Mouse (Mus musculus) heart, adult 2 months (tissue): ENCODE results near the gene Padi1. TPM values are rescaled to one million over a fixed set of nuclear protein-coding genes. Genes with fewer than 3 reads are reported as not detected.

ENCODE experiments used
- DNase-seq, 2 experiments: peaks; one replicate each; pipeline ENCODE4 v3.0.0; 2021
- H3K27ac ChIP-seq: fragments of 200-600 bp; 2 replicates; pipeline ENCODE4 v1.8.1; 2022
- H3K27me3 ChIP-seq: fragments of 200-500 bp; 2 replicates; pipeline ENCODE4 v1.6.1; 2012; ENCODE audit warnings: mild to moderate bottlenecking, low read length, inconsistent platforms, mixed read lengths; ENCODE audit not compliant: control insufficient read depth, insufficient read depth
- H3K36me3 ChIP-seq: fragments of 200-500 bp; 2 replicates; pipeline ENCODE4 v1.6.1; 2012; ENCODE audit warnings: low read length, inconsistent platforms; ENCODE audit not compliant: control insufficient read depth, insufficient read depth
- H3K4me1 ChIP-seq: fragments of 200-500 bp; 2 replicates; pipeline ENCODE4 v1.6.1; 2011; ENCODE audit warnings: low read length; ENCODE audit not compliant: control insufficient read depth, insufficient read depth
- H3K4me3 ChIP-seq: fragments of 200-600 bp; 2 replicates; pipeline ENCODE4 v1.8.1; 2022
- H3K79me2 ChIP-seq: fragments of 200-500 bp; replicated peaks from 2 replicates; pipeline ENCODE4 v1.6.1; 2012; ENCODE audit warnings: mild to moderate bottlenecking, inconsistent platforms, low read length, moderate library complexity, mixed read lengths; ENCODE audit not compliant: control insufficient read depth, insufficient read depth
- H3K9ac ChIP-seq: fragments of 200-500 bp; 2 replicates; pipeline ENCODE4 v1.6.1; 2012; ENCODE audit warnings: low read depth, mild to moderate bottlenecking, control low read depth, inconsistent platforms, low read length, mixed read lengths
- CTCF ChIP-seq: fragments of 200-600 bp; IDR thresholded peaks from 2 replicates; pipeline ENCODE4 v1.8.1; 2022; ENCODE audit warnings: antibody characterized with exemption, mild to moderate bottlenecking, moderate library complexity
- EP300 ChIP-seq: fragments of 200-500 bp; IDR thresholded peaks from 2 replicates; pipeline ENCODE4 v1.6.1; 2011; ENCODE audit warnings: low read depth, low read length, control low read depth; ENCODE audit not compliant: insufficient read depth
- POLR2A ChIP-seq: fragments of 200-500 bp; IDR thresholded peaks from 2 replicates; pipeline ENCODE4 v1.6.1; 2011; ENCODE audit warnings: mild to moderate bottlenecking, low read depth, low read length, control low read depth; ENCODE audit not compliant: insufficient read depth
- WGBS: fragments of 180-500 bp; shearing (Covaris S2); methylation state at CpG from one replicate; pipeline ENCODE4 v1.1.7; 2018; 5-methylcytosine and 5-hydroxymethylcytosine counted together
- intact Hi-C: fragments of 180-260 bp; cut with DNase I; formaldehyde crosslinking; loops from one replicate; pipeline ENCODE4 v1.15.1; 2025
- polyA plus RNA-seq: library from polyadenylated mRNA; depleted of rRNA; stranded (reverse); fragments of >200 nt; gene quantifications from 2 replicates; pipeline ENCODE4 v1.2.3, GENCODE M21; 2012
- total RNA-seq, 2 experiments: library from RNA; stranded (reverse); gene quantifications; 2 replicates each; pipeline ENCODE4 v1.2.3; 2021

Padi1 gene
- total and polyA plus RNA-seq, 3 experiments = 0.47 TPM; not detected in 2

GRCm38 (mm10) chr4:140813358-140814185 lies 32.0 kb downstream of the Padi1 start:
- 45% methylated on average over 13 of the region's 13 CpGs for WGBS
- Histone ChIP-seq H3K27me3 (peaks cover 1% of the 10 kb centered on the region; the same call in 1 of the 2 replicates), H3K4me3 (no peak overlapping the region), H3K4me1 (no peaks in the 10 kb centered on the region), H3K79me2 (no peaks in the 10 kb centered on the region), H3K9ac (no peak overlapping the region), H3K36me3 (no peaks in the 10 kb centered on the region), H3K27ac (no peak overlapping the region)
- no peak for DNase-seq
- intact Hi-C loops = no loop called here
- TF ChIP-seq EP300 = no peak
- no peak for TF ChIP-seq CTCF
- no peak for TF ChIP-seq POLR2A

- intact Hi-C loops = no loop called here
- Histone ChIP-seq H3K27ac (no peak overlapping the region), H3K27me3 (peaks cover 1% of the 10 kb centered on the region; the same call in 1 of the 2 replicates), H3K9ac (no peak overlapping the region), H3K79me2 (no peaks in the 10 kb centered on the region), H3K4me3 (no peak overlapping the region), H3K36me3 (no peaks in the 10 kb centered on the region), H3K4me1 (no peaks in the 10 kb centered on the region)
- peak in 1 of 2 experiments; percentile 27 for DNase-seq
- WGBS = 21% methylated on average over 9 of the region's 14 CpGs
- TF ChIP-seq EP300 = no peak
- TF ChIP-seq CTCF = no peak
- TF ChIP-seq POLR2A = no peak
Measured at GRCm38 (mm10) chr4:140812609-140813008, 33.0 kb downstream of the Padi1 start.

- H3K4me1 ChIP-seq = no peaks in the 10 kb centered on the region
Measured at GRCm38 (mm10) chr4:140812191-140812590, 33.4 kb downstream of the Padi1 start.

GRCm38 (mm10) chr4:140810458-140811260 lies 34.9 kb downstream of the Padi1 start, which contains the start of gene Padi3:
Gene Padi3 (minus strand): TSS chr4:140810648.
- no peak for DNase-seq
- no peak within 1 kb of the TSS for H3K4me3 ChIP-seq
- no peaks in the 10 kb centered on the region for H3K27me3 ChIP-seq
- 83% methylated on average over 14 of the region's 16 CpGs for WGBS
- H3K79me2 ChIP-seq = no peaks in the 10 kb centered on the region
- H3K9ac ChIP-seq = no peak within 1 kb of the TSS
- H3K36me3 ChIP-seq = no peaks in the 10 kb centered on the region
- intact Hi-C loops = no loop called here
- no peaks in the 10 kb centered on the region for H3K4me1 ChIP-seq
- H3K27ac ChIP-seq = no peak within 1 kb of the TSS
- TF ChIP-seq POLR2A (no peak), CTCF (no peak), EP300 (no peak)

More at GRCm38 (mm10) chr4:140812191-140812590, 33.4 kb downstream of the Padi1 start:
- no peak overlapping the region for H3K27ac ChIP-seq
- peaks cover 1% of the 10 kb centered on the region; the same call in 1 of the 2 replicates for H3K27me3 ChIP-seq
- no peak overlapping the region for H3K9ac ChIP-seq
- no peak overlapping the region for H3K4me3 ChIP-seq
- no peaks in the 10 kb centered on the region for H3K36me3 ChIP-seq
- intact Hi-C loops = no loop called here
- H3K79me2 ChIP-seq = no peaks in the 10 kb centered on the region
- TF ChIP-seq CTCF (no peak), EP300 (no peak), POLR2A (no peak)
- WGBS = 5% methylated on average over 8 of the region's 8 CpGs
- DNase-seq = no peak

GRCm38 (mm10) chr4:140809118-140809517 lies 36.5 kb downstream of the Padi1 start:
- WGBS = 10% methylated on average over 8 of the region's 8 CpGs
- no peaks in the 10 kb centered on the region for H3K79me2 ChIP-seq
- intact Hi-C loops = no loop called here
- H3K36me3 ChIP-seq = no peaks in the 10 kb centered on the region
- TF ChIP-seq EP300 (no peak), POLR2A (no peak), CTCF (no peak)
- no peaks in the 10 kb centered on the region for H3K4me1 ChIP-seq
- H3K9ac ChIP-seq = no peak overlapping the region
- H3K27me3 ChIP-seq = no peaks in the 10 kb centered on the region
- no peak overlapping the region for H3K27ac ChIP-seq
- peak in 1 of 2 experiments; percentile 43 for DNase-seq
- H3K4me3 ChIP-seq = no peak overlapping the region
